Mouse (Mus musculus) gastrocnemius, postnatal 36 days (tissue): Measurements from ENCODE around the gene Aif1. TPM values are rescaled to one million over a fixed set of nuclear protein-coding genes. Genes with fewer than 3 reads are reported as not detected.

Experiments
- DNase-seq, 2 experiments: peaks; one replicate each; pipeline ENCODE4 v3.0.0; 2022
- intact Hi-C: fragments of 180-260 bp; cut with DNase I; formaldehyde crosslinking; loops from one replicate; pipeline ENCODE4 v1.15.1; 2025
- total RNA-seq, 2 experiments: library from RNA; stranded (reverse); gene quantifications; 2 replicates each; pipeline ENCODE4 v1.2.3; 2021

Gene Aif1
- total RNA-seq, 2 experiments from 2014 or later, result 0.47 TPM; not detected in 1

- DNase-seq, result no peak
- intact Hi-C loops, result loop anchor here (10.0 kb wide), 1 partner anchor 1038 kb away; the partner anchor contains the start of gene H2-DMa
Observed at GRCm38 (mm10) chr17:35153077-35153476, 22.8 kb downstream of the Aif1 start.

GRCm38 (mm10) chr17:35152121-35152520, 23.7 kb downstream of the Aif1 start:
- intact Hi-C loops, result loop anchor here (10.0 kb wide), 1 partner anchor 1037 kb away; the partner anchor contains the start of gene H2-DMa

DNA sequence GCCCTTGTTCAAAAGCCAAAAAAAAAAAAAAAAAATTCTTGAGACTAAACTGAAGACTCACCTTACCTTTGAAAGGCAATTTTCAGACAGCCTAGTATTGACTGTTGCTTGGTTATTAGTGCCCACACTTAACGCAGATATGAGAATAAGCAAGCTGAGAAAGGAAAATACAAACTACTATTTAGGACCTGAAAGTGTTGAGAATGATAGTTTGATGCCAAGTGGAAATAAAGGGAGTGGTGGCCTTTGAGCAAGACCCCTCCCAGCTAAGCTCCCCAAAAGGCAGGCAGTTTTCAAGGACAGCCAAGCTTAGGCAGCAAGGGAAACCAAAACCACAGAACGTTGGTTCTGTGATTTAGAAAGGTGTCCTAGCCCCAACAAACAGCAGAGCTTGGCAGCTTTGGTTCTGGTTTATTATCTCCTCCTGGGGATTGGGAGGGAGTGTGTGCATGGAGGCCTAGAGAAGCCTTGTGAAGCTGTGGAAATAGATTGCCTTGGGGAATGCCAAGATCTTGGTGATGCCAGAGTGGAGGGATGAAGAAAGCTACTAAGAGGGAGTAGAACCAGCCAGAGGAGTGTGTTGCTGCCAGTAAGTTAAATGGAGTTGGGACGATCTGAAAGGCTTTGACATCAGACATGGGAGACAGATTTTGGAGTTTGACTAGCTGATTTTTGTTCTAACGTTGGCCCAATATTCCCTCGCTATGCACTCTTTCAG, 27.8 kb downstream of the Aif1 start:
- DNase-seq, result no peak
- intact Hi-C loops, result no loop called here

More at GRCm38 (mm10) chr17:35152121-35152520, 23.7 kb downstream of the Aif1 start:
- no peak for DNase-seq

DNA sequence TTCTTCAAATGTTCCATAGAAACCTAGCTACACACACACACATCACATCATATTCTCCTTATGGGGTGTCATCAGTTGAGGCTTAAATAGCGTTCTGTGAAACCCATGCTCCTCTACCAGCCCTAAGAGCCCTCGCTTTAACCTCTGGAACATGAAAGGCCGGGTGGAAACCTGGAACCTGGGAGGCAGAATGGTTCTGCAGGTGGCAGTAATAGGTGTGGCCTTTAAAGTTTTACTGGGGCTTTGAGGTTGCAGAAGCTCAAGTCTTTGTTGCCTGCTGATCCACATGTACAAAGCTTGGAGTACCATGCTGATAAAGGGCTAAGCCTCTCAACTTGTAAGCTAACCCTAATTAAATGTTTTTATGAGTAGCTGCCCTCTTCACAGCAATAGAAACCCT, 28.5 kb downstream of the Aif1 start:
- intact Hi-C loops, result no loop called here
- no peak for DNase-seq

DNA sequence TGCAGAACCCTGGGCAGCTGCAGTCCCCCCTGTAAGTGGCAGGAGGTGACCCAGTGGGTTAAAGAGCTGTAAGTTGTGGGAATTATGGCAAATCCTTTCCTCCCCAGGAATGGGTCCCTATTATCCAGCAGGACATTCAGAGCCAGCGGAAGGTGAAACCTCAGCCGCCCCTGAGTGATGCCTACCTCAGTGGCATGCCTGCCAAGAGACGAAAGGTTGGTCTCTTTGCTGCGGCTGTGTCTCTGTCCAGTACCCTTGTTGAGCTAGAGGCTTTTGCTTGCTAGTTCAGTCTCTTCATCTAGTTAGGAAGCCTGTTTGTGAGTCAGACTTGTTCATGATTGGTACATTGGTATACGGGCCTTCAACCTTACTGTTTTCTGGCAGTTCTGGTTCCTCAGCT, 29.7 kb downstream of the Aif1 start:
- intact Hi-C loops, result no loop called here
- DNase-seq, result no peak

GRCm38 (mm10) chr17:35141971-35142370, 33.9 kb downstream of the Aif1 start:
- DNase-seq, result no peak
- intact Hi-C loops, result no loop called here

- intact Hi-C loops, result no loop called here
- DNase-seq, result no peak
Observed at GRCm38 (mm10) chr17:35140490-35140996, 35.3 kb downstream of the Aif1 start.

- intact Hi-C loops, result no loop called here
Observed at GRCm38 (mm10) chr17:35139269-35139668, 36.6 kb downstream of the Aif1 start.

DNA sequence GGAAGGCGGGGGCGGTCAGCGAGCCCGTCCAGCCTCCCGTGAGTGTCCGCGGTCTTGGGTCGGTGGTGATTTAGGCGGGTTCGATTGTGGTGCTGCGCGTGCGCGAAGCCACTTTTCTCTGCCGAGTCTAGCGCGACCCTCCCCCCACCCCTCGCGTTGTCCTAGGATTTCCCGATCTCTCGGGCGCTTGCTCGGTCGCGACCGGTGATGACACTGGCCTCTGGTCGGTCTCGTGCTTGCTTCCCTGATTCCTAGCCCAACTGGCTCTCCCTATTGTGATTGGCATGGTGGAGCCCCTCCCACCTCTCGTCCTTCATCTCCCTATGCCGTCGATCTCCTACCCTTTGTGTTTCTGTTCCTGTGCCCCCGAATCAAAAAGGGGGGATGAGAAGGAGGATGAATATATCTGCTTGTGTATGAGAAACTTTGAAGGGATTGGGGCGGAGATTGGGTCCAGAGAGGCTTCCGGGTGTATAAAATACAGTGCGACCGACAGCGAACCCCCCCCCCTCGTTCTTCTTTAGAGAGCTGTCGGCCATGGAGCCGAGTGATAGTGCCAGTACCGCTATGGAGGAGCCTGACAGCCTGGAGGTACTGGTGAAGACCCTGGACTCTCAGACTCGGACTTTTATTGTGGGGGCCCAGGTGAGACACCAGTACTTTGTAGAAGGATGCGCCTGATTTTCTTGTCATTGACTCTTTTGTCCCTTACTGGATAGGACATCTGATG, 40.1 kb downstream of the Aif1 start:
- intact Hi-C loops, result no loop called here
- no peak for DNase-seq

More at GRCm38 (mm10) chr17:35139269-35139668, 36.6 kb downstream of the Aif1 start:
- DNase-seq, result no peak

DNA sequence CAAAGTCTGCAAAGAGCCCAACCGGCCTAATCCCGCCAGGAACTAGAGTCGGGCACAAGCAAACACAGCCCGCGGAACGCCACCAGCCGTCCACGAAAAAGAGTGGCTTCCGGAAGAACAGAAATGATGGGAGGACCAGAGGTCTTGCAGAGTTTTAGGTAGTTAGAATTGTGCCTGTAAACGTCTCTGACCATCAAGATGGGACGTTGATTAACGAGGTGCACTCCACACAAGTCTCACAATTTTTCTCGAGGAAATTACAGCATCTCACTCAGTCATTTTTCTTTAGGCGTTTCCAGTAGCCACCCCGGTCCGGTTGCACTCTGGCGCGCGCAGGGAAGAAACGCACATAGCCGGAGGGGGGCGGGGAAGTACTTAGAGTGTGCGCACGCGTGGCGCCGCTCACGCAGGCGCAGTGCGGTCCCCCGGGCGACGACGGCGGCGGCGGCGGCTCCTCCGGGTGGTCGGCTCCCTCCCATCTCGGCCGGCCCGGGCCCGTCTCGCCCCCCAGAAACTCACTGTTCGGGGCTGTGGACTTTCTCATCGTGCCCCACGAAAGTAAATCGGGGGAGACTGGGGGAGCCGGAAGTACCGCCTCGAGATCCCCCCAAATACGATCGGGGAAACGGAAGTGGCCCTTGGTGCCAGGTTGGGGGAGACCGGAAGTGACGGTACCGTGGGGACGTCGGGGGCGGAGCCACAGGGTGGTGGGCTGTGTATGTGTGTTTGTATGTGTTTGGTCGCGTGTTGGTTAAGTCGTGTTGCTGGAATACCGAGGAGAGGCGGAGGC, 40.9 kb downstream of the Aif1 start, which contains the start of gene Bag6:
Gene Bag6, plus strand, starts transcription at position 378 of the 790 bp plus-strand sequence.
- intact Hi-C loops, result no loop called here

DNA sequence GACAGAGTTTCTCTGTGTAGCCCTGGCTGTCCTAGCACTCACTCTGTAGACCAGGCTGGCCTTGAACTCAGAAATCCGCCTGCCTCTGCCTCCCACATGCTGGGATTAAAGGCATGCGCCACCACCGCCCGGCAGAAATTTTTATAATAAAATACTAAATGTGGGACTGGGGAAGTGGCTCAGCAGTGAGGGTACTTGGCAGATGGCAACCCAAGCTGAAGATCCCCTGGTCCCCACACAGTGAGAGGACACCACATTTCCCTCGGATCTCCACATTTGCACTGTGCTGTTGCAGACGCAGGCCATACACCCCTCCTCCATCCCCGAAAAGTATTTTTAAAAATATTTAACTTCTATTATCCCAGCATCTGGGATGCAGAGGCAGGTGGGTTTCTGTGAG, 42.4 kb downstream of the Aif1 start:
- intact Hi-C loops, result no loop called here
- no peak for DNase-seq

More for the DNA sequence above, 40.9 kb downstream of the Aif1 start, which contains the start of gene Bag6:
- DNase-seq, result peak; percentile 90 to 95

DNA sequence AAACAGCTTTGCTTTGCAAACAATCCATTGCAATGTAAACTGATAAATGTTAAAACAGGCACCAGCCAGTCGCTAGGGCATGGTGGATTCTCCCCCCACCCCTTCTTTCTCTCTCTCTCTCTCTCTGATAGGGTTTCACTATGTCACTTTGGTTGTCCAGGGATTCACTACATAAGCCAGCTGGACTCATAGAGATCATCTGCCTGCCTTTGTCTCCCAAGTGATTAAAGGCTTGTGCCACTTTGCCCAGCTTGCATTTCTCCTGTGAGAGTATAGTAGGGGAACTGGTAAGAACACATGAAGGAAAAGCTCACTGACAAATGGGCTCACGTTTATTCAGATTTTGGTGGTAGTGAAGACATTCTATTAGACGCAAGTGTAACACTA, 43.7 kb downstream of the Aif1 start:
- intact Hi-C loops, result no loop called here
- no peak for DNase-seq

DNA sequence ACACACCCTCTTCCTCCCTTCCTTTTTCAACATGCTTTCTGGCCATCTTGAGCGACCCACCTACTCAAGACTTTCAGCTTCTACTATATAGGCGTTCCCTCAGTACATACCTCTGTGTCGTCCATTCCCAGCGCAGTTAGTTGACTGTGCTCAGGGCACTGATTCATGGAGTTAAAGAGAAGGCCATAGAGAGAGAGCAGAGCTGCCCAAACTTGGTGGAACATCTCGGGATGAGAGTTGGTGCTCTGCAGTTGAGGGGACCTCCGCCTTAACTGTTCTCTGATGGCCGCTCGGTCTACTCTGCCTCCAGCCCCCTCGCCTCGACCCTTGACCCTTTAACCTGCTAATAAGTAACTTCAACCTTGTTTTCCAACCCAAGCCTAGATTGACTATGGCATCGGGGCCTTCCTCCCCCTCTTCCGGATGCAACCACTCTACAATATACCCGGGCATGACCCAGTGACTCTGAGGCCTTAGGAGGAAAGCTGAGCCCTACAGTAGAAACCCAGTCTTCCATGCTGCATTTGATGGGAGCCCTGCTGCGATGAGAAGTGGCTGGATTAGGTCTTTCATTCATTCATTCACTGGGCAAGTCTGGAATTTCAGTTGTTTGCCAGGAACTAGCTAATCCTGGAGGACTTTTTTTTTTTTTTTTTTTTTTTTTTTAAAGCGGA, 44.2 kb downstream of the Aif1 start, which contains the start of gene Apom:
Gene Apom, minus strand, starts transcription at position 551 of the 674 bp plus-strand sequence.
- intact Hi-C loops, result no loop called here
- no peak for DNase-seq

GRCm38 (mm10) chr17:35131038-35131437, 44.8 kb downstream of the Aif1 start:
- no peak for DNase-seq
- intact Hi-C loops, result no loop called here

GRCm38 (mm10) chr17:35128996-35129395, 46.9 kb downstream of the Aif1 start:
- intact Hi-C loops, result no loop called here
- DNase-seq, result no peak

GRCm38 (mm10) chr17:35127017-35127416, 48.9 kb downstream of the Aif1 start:
- DNase-seq, result no peak
- intact Hi-C loops, result no loop called here

- DNase-seq, result peak; percentile 65 to 73
- intact Hi-C loops, result no loop called here
Observed at GRCm38 (mm10) chr17:35126206-35126611, 49.7 kb downstream of the Aif1 start, which contains the start of gene D17H6S53E. D17H6S53E (plus strand) TSS chr17:35126373.

- DNase-seq, result no peak
- intact Hi-C loops, result no loop called here
Observed at GRCm38 (mm10) chr17:35125578-35125977, 50.3 kb downstream of the Aif1 start.

GRCm38 (mm10) chr17:35125081-35125480, 50.8 kb downstream of the Aif1 start:
- intact Hi-C loops, result no loop called here

More at GRCm38 (mm10) chr17:35125081-35125480, 50.8 kb downstream of the Aif1 start:
- DNase-seq, result no peak
